Mouse (Mus musculus) kidney, embryonic 14.5 days (tissue): Measurements from ENCODE around the gene Mrpl38. TPM values are rescaled to one million over a fixed set of nuclear protein-coding genes. Genes with fewer than 3 reads are reported as not detected.

Experiments used
- ATAC-seq: fragments of 200-750 bp; cut with Nextera tagmentation; 2 replicates; pipeline ENCODE4 v1.8.0; 2017; ENCODE audit warnings: moderate number of reproducible peaks, mild to moderate bottlenecking, moderate TSS enrichment, moderate library complexity; ENCODE audit not compliant: low FRiP score, low TSS enrichment
- H3K27ac ChIP-seq: fragments of 300-500 bp; sonication (generic); 2 replicates; pipeline ENCODE4 v1.5.1; 2014; ENCODE audit warnings: low read depth, mild to moderate bottlenecking, low read length, moderate library complexity, mixed read lengths
- H3K27me3 ChIP-seq: fragments of 300-500 bp; sonication (generic); 2 replicates; pipeline ENCODE4 v1.6.1; 2014; ENCODE audit warnings: mild to moderate bottlenecking, low read length; ENCODE audit not compliant: control insufficient read depth, insufficient read depth
- H3K36me3 ChIP-seq: fragments of 300-500 bp; sonication (generic); 2 replicates; pipeline ENCODE4 v1.6.1; 2014; ENCODE audit warnings: low read length, mixed read lengths; ENCODE audit not compliant: control insufficient read depth, insufficient read depth
- H3K4me1 ChIP-seq: fragments of 300-500 bp; sonication (generic); 2 replicates; pipeline ENCODE4 v1.6.1; 2014; ENCODE audit warnings: low read length, mixed read lengths; ENCODE audit not compliant: control insufficient read depth, insufficient read depth
- H3K4me2 ChIP-seq: fragments of 300-500 bp; sonication (generic); replicated peaks from 2 replicates; pipeline ENCODE4 v1.6.1; 2014; ENCODE audit warnings: low read depth, mild to moderate bottlenecking, low read length
- H3K4me3 ChIP-seq: fragments of 300-500 bp; sonication (generic); 2 replicates; pipeline ENCODE4 v1.5.1; 2014; ENCODE audit warnings: mild to moderate bottlenecking, low read length
- H3K9ac ChIP-seq: fragments of 300-500 bp; sonication (generic); 2 replicates; pipeline ENCODE4 v1.6.1; 2014; ENCODE audit warnings: low read depth, mild to moderate bottlenecking, low read length, moderate library complexity
- H3K9me3 ChIP-seq: fragments of 300-500 bp; sonication (generic); 2 replicates; pipeline ENCODE4 v1.6.1; 2016; ENCODE audit warnings: low read length; ENCODE audit not compliant: control insufficient read depth
- WGBS: fragments of 180-500 bp; shearing (Covaris S2); extraction: QIAGEN DNeasy Blood & Tissue Kit; methylation state at CpG from one replicate; pipeline ENCODE4 v1.1.7; 2014; 5-methylcytosine and 5-hydroxymethylcytosine counted together
- polyA plus RNA-seq: library from polyadenylated mRNA; unstranded; fragments of >200 nt; fragmentation: Nextera tagmentation; extraction: Ambion mirVana; gene quantifications from 2 replicates; pipeline ENCODE4 v1.2.1, GENCODE M21; 2014

Gene Mrpl38
- polyA plus RNA-seq, 1 experiment from 2014 or later = 111 TPM

DNA sequence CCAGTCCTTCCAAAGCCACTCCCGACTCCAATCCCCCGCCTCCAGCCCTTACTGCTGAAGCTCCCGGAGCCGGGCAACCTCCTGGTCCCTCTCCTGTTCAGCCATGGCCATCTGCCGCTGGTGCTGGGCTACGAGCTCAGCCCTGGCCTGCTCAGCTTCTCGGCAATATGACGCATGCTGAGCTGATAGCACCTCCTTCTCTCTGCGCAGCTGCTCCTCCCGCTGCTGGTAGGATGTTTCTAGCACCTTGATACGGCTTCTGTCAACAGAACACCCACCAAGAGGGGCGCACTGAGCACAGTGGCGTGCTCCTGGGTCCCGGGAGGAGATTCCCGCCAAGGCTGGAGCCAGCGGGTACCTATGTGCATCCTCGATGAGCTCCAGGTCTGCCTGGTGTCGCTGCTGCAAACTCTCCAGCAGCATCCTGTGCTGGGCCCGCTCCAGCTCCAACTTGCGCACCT, 10.1 kb upstream of the Mrpl38 start:
- Histone ChIP-seq H3K27me3 (no peaks in the 10 kb centered on the region), H3K9me3 (no peaks in the 10 kb centered on the region), H3K4me3 (no peak overlapping the region), H3K4me1 (no peaks in the 10 kb centered on the region), H3K27ac (no peak overlapping the region), H3K4me2 (no peak overlapping the region), H3K36me3 (peaks cover 95% of the 10 kb centered on the region), H3K9ac (no peak overlapping the region)
- no peak for ATAC-seq
- 56% methylated on average over 20 of the region's 20 CpGs for WGBS

DNA sequence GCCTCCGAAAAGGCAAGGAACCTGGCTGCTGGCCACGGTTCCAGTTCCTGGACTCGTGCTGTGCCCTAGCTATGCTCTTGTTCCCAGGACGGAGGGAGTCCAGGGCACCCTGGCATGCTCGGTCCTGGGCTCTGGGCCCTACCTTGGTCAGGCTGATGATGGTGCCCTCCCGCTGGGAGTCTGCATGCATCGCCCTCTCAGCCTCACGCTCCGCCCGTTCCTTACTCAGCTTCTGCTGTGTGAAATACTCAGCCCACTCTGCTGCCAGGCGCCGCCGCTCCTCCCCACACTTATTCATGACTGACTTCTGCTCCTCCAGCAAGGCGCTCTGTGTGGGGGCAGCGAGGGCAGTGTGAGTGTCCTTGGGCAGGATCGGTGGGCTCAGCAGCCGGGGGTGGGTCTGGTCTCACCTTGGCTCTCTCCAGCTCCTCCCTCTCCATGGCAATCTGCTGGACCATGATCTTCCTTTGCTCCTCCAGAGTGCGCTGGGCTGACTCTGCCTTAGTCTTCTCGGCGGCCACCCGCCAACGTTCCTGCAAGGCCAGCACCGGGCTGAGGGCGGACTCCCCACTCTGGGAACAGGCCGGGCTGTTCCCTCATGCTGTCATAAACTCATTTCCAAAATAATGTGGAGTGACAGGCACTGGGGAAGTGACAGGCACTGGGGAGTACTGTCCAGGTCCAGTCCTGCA, 7.8 kb upstream of the Mrpl38 start:
- no peak overlapping the region for H3K27ac ChIP-seq

GRCm38 (mm10) chr11:116145481-116146293, 7.0 kb upstream of the Mrpl38 start:
- Histone ChIP-seq H3K4me2 (no peak overlapping the region), H3K27me3 (no peaks in the 10 kb centered on the region), H3K9ac (no peak overlapping the region), H3K4me3 (no peak overlapping the region), H3K27ac (no peak overlapping the region), H3K9me3 (no peaks in the 10 kb centered on the region), H3K36me3 (peaks cover 85% of the 10 kb centered on the region), H3K4me1 (no peaks in the 10 kb centered on the region)
- WGBS = 71% methylated on average over 18 of the region's 18 CpGs
- no peak for ATAC-seq

More for the DNA sequence above, 7.8 kb upstream of the Mrpl38 start:
- 76% methylated on average over 25 of the region's 25 CpGs for WGBS
- H3K36me3 ChIP-seq = peaks cover 92% of the 10 kb centered on the region
- no peaks in the 10 kb centered on the region for H3K9me3 ChIP-seq
- no peak overlapping the region for H3K4me3 ChIP-seq
- H3K9ac ChIP-seq = no peak overlapping the region
- ATAC-seq = no peak
- no peaks in the 10 kb centered on the region for H3K27me3 ChIP-seq
- H3K4me2 ChIP-seq = no peak overlapping the region
- no peaks in the 10 kb centered on the region for H3K4me1 ChIP-seq

DNA sequence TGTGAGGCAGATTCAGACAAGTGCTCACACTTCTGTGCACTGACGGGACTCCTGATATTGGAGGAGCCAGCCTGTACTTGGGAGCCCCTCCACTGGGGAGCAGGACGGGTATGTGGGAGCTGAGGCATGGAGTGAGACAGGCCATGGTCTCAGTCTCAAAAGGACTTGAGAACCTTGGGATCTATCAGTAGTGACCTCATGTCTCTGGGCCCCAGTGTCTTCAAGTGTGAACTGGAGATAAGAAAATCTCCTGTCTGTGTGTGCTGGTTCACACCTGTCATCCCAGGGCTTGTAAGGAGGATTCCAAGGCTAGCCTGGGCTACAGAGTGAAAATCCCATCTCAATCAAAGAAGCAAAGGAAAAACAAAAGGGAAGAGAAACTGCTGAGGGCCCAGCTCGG, 4.8 kb upstream of the Mrpl38 start:
- H3K9me3 ChIP-seq = no peaks in the 10 kb centered on the region
- ATAC-seq = no peak
- WGBS = 91% methylated on average over 3 of the region's 3 CpGs
- no peak overlapping the region for H3K4me3 ChIP-seq
- no peak overlapping the region for H3K4me2 ChIP-seq
- peaks cover 65% of the 10 kb centered on the region for H3K36me3 ChIP-seq
- no peak overlapping the region for H3K27ac ChIP-seq
- H3K4me1 ChIP-seq = no peaks in the 10 kb centered on the region
- no peaks in the 10 kb centered on the region for H3K27me3 ChIP-seq
- no peak overlapping the region for H3K9ac ChIP-seq

DNA sequence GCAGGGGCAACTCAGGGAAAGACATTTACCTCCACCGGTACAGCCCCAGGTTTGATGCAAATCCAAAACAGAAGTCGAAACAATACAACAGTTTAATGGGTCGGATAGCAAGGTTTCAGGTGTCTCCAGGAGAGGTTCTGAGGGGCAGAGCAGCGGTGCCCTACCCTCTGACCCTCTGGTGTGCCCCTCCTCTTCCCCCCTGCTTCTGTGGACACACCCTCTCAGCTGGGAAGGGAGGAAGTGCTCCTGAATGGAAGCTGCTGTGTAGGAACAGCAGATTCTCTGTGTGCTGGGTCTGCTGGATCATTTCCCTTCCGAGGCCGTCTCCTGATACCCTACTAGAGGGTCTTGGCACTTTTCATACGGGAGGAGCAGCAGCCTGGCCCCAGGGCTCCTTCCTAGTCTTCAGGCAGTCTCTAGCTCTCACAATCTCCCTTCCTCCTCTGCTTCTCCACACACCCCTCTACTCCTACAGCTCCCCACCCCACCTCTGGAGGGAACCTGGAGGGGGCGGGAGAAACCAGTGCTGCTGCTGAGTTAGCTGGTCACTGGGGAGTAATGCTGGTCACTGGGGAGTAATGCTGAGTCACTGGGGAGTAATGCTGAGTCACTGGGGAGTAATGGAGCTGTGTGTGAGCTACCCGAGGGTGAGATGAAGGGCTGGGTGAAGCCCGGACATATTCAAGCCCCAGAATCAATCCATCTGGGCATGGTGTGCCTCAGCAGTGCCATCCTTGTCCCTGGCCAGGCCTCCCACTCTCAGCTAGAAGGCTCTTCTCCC, 3.7 kb upstream of the Mrpl38 start:
- 69% methylated on average over 10 of the region's 10 CpGs for WGBS
- no peaks in the 10 kb centered on the region for H3K27me3 ChIP-seq
- H3K9me3 ChIP-seq = no peaks in the 10 kb centered on the region
- H3K4me3 ChIP-seq = no peak overlapping the region
- H3K4me2 ChIP-seq = no peak overlapping the region
- H3K27ac ChIP-seq = no peak overlapping the region
- H3K9ac ChIP-seq = no peak overlapping the region
- H3K36me3 ChIP-seq = peaks cover 55% of the 10 kb centered on the region
- ATAC-seq = no peak
- H3K4me1 ChIP-seq = peaks cover 5% of the 10 kb centered on the region; the same call in 1 of the 2 replicates

DNA sequence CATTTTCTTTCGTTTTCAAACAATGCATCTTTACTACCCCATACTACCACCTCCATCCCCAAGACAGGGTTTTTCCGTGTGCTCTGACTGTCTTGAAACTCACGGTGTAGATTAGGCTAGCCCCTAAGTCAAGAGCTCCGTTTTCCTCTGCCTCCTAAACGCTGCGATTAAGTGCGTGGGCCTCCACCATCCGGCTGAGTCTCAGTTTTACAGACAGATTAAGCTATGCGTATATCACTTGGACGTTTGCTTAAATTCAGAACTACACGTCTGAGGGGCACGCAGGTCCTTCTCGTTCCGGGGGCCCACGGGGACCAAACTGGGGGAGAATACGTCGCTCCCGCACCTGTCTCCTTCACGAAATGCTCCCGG, 586 bp downstream of the Mrpl38 start:
- H3K9ac ChIP-seq = peak overlapping the region; percentile 84
- H3K4me1 ChIP-seq = peaks cover 5% of the 10 kb centered on the region; the same call in 1 of the 2 replicates
- H3K36me3 ChIP-seq = peaks cover 43% of the 10 kb centered on the region
- H3K4me2 ChIP-seq = peak overlapping the region; percentile 71
- ATAC-seq = no peak
- H3K9me3 ChIP-seq = no peaks in the 10 kb centered on the region
- peak overlapping the region; percentile 98 for H3K4me3 ChIP-seq
- peak overlapping the region; percentile 76 for H3K27ac ChIP-seq
- under 1% methylated on average over 20 of the region's 20 CpGs for WGBS
- H3K27me3 ChIP-seq = no peaks in the 10 kb centered on the region

- no peak overlapping the region for H3K9ac ChIP-seq
- 80% methylated on average over 10 of the region's 10 CpGs for WGBS
- H3K9me3 ChIP-seq = no peaks in the 10 kb centered on the region
- no peaks in the 10 kb centered on the region for H3K27me3 ChIP-seq
- no peak for ATAC-seq
- no peak overlapping the region for H3K27ac ChIP-seq
- no peak overlapping the region for H3K4me3 ChIP-seq
- H3K36me3 ChIP-seq = peaks cover 40% of the 10 kb centered on the region
- H3K4me1 ChIP-seq = peaks cover 8% of the 10 kb centered on the region; the same call in 1 of the 2 replicates
- no peak overlapping the region for H3K4me2 ChIP-seq
These were observed 4.5 kb downstream of the Mrpl38 start for GRCm38 (mm10) chr11:116134171-116134570.

DNA sequence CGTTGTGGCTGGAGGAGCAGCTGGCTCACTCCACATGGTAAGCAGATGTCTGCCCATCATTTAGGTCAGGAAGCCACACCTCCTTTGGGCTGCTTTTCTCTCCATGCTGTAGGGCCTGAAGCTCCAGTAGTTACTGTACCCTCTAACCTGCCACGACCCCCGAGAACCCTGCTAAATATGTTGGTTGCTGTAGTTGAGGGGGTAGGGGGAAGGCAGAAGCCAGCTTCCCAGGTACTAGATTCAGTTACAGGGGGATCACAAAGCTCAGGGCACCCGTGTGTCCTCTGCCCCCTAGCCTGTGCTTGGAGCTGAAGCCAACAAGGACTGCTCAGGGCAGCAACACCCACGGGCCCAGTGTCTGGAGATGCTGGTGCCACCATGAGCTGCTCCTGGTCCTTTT, 5.2 kb downstream of the Mrpl38 start:
- H3K9me3 ChIP-seq = no peaks in the 10 kb centered on the region
- H3K9ac ChIP-seq = no peak overlapping the region
- H3K27me3 ChIP-seq = no peaks in the 10 kb centered on the region
- WGBS = 84% methylated on average over 5 of the region's 5 CpGs
- peaks cover 8% of the 10 kb centered on the region; the same call in 1 of the 2 replicates for H3K4me1 ChIP-seq
- H3K4me2 ChIP-seq = no peak overlapping the region
- peaks cover 40% of the 10 kb centered on the region for H3K36me3 ChIP-seq
- no peak overlapping the region for H3K27ac ChIP-seq
- no peak for ATAC-seq
- no peak overlapping the region for H3K4me3 ChIP-seq
